Mouse (Mus musculus) hindbrain, embryonic 12.5 days (tissue): ENCODE data around the gene Lrrc20. TPM values are rescaled to one million over a fixed set of nuclear protein-coding genes. Genes with fewer than 3 reads are reported as not detected.

ENCODE experiments used
- ATAC-seq: fragments of 200-750 bp; cut with Nextera tagmentation; 2 replicates; pipeline ENCODE4 v1.8.0; 2017; ENCODE audit warnings: moderate TSS enrichment; ENCODE audit not compliant: low FRiP score
- H3K27ac ChIP-seq: fragments of 300-500 bp; sonication (generic); 2 replicates; pipeline ENCODE4 v1.5.1; 2016; ENCODE audit warnings: mild to moderate bottlenecking
- H3K27me3 ChIP-seq: fragments of 300-500 bp; sonication (generic); 2 replicates; pipeline ENCODE4 v1.6.1; 2016; ENCODE audit warnings: mild to moderate bottlenecking
- H3K36me3 ChIP-seq: fragments of 300-500 bp; sonication (generic); 2 replicates; pipeline ENCODE4 v1.6.1; 2016; ENCODE audit warnings: mild to moderate bottlenecking
- H3K4me1 ChIP-seq: fragments of 300-500 bp; sonication (generic); 2 replicates; pipeline ENCODE4 v1.6.1; 2016
- H3K4me2 ChIP-seq: fragments of 300-500 bp; sonication (generic); replicated peaks from 2 replicates; pipeline ENCODE4 v1.6.1; 2016; ENCODE audit warnings: mild to moderate bottlenecking
- H3K4me3 ChIP-seq: fragments of 300-500 bp; sonication (generic); 2 replicates; pipeline ENCODE4 v1.5.1; 2016; ENCODE audit warnings: mild to moderate bottlenecking
- H3K9ac ChIP-seq: fragments of 300-500 bp; sonication (generic); 2 replicates; pipeline ENCODE4 v1.6.1; 2016; ENCODE audit warnings: mild to moderate bottlenecking, moderate library complexity
- H3K9me3 ChIP-seq: fragments of 300-500 bp; sonication (generic); replicated peaks from 2 replicates; pipeline ENCODE4 v1.6.1; 2016; ENCODE audit warnings: mild to moderate bottlenecking
- WGBS: fragments of 180-500 bp; shearing (Covaris S2); methylation state at CpG from one replicate; pipeline ENCODE4 v1.1.7; 2016; 5-methylcytosine and 5-hydroxymethylcytosine counted together
- polyA plus RNA-seq: library from polyadenylated mRNA; unstranded; fragments of >200 nt; fragmentation: Nextera tagmentation; extraction: Ambion mirVana; gene quantifications from 2 replicates; pipeline ENCODE4 v1.2.1, GENCODE M21; 2016

The Lrrc20 gene
- polyA plus RNA-seq, 1 experiment from 2014 or later = 13.5 TPM

GRCm38 (mm10) chr10:61533285-61533684 lies 57.7 kb downstream of the Lrrc20 start:
- no peaks in the 10 kb centered on the region for H3K9me3 ChIP-seq
- no peak for ATAC-seq
- 57% methylated on average over 7 of the region's 7 CpGs for WGBS
- no peak overlapping the region for H3K9ac ChIP-seq
- peaks cover 6% of the 10 kb centered on the region; the same call in 1 of the 2 replicates for H3K36me3 ChIP-seq
- H3K4me2 ChIP-seq = no peak overlapping the region
- H3K27ac ChIP-seq = peak overlapping the region; percentile 55
- peaks cover 50% of the 10 kb centered on the region for H3K4me1 ChIP-seq
- no peak overlapping the region for H3K4me3 ChIP-seq
- no peaks in the 10 kb centered on the region for H3K27me3 ChIP-seq

- peak overlapping the region; percentile 20; the same call in 1 of the 2 replicates for H3K9ac ChIP-seq
- H3K4me1 ChIP-seq = peaks cover 54% of the 10 kb centered on the region
- H3K4me2 ChIP-seq = no peak overlapping the region
- H3K27ac ChIP-seq = peak overlapping the region; percentile 82
- 45% methylated on average over 3 of the region's 3 CpGs for WGBS
- ATAC-seq = peak; percentile 79
- H3K36me3 ChIP-seq = no peaks in the 10 kb centered on the region
- H3K27me3 ChIP-seq = no peaks in the 10 kb centered on the region
- H3K4me3 ChIP-seq = no peak overlapping the region
- no peaks in the 10 kb centered on the region for H3K9me3 ChIP-seq
Observed at GRCm38 (mm10) chr10:61534371-61535101, 58.9 kb downstream of the Lrrc20 start.

- Histone ChIP-seq H3K36me3 (no peaks in the 10 kb centered on the region), H3K4me2 (no peak overlapping the region), H3K9me3 (no peaks in the 10 kb centered on the region), H3K4me3 (no peak overlapping the region), H3K4me1 (peaks cover 59% of the 10 kb centered on the region), H3K27me3 (no peaks in the 10 kb centered on the region), H3K9ac (no peak overlapping the region), H3K27ac (peak overlapping the region; percentile 82)
- no peak for ATAC-seq
- WGBS = 84% methylated on average over 4 of the region's 4 CpGs
Observed at GRCm38 (mm10) chr10:61535441-61535840, 59.8 kb downstream of the Lrrc20 start.

DNA sequence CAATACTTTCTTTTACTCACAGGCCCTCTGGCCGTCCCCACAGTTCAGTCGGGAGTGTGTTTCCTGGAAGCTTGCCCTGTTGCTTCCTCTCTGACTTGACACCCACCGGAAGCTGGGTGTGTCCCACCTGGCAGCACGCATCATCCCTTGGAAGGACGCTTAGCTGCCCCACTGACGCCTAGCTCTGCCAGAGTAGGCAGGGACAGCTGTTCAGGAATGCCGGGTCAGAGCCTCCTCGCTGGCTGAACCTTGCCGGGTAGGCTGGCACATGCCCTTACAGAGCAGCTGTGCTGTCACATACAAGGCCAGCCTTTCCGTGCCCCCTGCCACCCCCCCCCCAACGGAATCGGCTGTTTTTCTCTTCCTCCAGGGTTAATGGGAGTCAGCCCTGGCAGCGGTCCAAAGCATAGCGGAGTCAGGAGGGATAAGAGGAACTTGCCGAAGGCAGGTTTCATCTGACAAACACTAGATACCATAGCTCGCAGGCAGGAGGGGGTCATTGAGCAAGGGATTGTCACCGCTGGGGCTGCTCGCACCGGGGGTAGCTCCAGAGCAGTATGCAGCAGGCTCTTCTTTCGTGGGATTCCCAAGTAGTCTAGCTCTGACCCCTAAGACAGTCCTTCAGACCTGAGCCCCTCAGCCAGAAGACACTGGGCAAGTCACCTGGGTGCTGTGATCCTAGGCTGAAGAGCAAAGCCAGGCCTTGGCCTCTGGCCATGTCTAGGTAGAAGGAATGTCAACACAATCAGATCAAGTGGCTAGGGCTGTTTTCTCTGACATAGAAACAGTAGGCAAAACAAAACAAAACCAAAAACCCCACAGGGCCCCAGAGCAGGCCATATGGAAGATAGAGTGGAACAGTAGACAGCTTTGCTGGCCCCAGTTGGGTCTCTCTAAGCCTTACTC lies 60.8 kb downstream of the Lrrc20 start:
- H3K4me1 ChIP-seq = peaks cover 59% of the 10 kb centered on the region
- WGBS = 43% methylated on average over 20 of the region's 20 CpGs
- no peak overlapping the region for H3K4me3 ChIP-seq
- H3K9me3 ChIP-seq = no peaks in the 10 kb centered on the region
- 0 out of 2 replicates have a peak overlapping the region, but pooled peaks have one; percentile 3 for H3K4me2 ChIP-seq
- no peaks in the 10 kb centered on the region for H3K36me3 ChIP-seq
- H3K27ac ChIP-seq = peak overlapping the region; percentile 52; the same call in 1 of the 2 replicates
- no peaks in the 10 kb centered on the region for H3K27me3 ChIP-seq
- peak overlapping the region; percentile 18; the same call in 1 of the 2 replicates for H3K9ac ChIP-seq
- peak; percentile 20; the same call in 1 of the 2 replicates for ATAC-seq

DNA sequence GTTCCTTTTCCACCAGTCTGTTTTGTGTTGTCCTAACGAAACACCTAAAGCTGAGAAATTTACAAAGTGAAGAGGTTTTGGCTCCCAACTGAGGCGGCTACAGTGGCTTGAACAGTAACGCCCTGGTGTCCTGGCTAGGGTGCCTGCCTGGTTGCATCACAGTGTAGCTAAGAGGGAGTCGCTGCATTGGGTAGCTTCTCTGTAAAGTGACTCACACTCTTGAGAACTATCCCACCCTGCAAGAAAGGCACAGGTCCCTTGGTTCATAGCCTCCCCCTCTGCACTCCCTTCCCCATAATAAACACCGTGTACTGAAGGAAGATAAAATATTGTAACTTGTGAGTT lies 61.4 kb downstream of the Lrrc20 start:
- Histone ChIP-seq H3K36me3 (no peaks in the 10 kb centered on the region), H3K9me3 (no peaks in the 10 kb centered on the region), H3K27me3 (no peaks in the 10 kb centered on the region), H3K27ac (peak overlapping the region; percentile 17; the same call in 1 of the 2 replicates), H3K9ac (no peak overlapping the region), H3K4me2 (no peak overlapping the region), H3K4me3 (no peak overlapping the region), H3K4me1 (peaks cover 61% of the 10 kb centered on the region)
- ATAC-seq = no peak
- WGBS = 81% methylated on average over 5 of the region's 5 CpGs

DNA sequence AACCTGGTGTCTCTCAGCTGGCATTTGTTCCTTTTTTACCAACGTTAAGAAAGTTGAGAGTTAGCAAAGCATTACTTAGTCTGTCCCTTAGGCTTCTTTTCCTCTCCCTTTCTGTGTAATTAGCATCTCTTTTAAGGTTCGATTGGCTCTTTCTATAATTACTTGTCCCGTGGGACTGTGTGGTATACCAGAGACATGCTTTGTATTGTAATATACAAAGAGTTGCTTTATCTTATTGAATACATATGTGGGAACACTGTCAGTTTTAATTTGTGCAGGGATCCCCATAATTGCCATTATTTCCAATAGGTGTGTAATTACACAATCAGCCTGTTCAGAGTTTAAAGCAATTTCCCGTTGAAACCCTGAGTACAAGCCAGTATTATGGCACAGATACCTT lies 62.8 kb downstream of the Lrrc20 start:
- no peak overlapping the region for H3K4me3 ChIP-seq
- H3K27ac ChIP-seq = no peak overlapping the region
- no peak overlapping the region for H3K9ac ChIP-seq
- H3K36me3 ChIP-seq = no peaks in the 10 kb centered on the region
- ATAC-seq = no peak
- H3K4me2 ChIP-seq = no peak overlapping the region
- no peaks in the 10 kb centered on the region for H3K9me3 ChIP-seq
- H3K27me3 ChIP-seq = no peaks in the 10 kb centered on the region
- peaks cover 64% of the 10 kb centered on the region for H3K4me1 ChIP-seq
- WGBS = 32% methylated on average over 4 of the region's 4 CpGs

DNA sequence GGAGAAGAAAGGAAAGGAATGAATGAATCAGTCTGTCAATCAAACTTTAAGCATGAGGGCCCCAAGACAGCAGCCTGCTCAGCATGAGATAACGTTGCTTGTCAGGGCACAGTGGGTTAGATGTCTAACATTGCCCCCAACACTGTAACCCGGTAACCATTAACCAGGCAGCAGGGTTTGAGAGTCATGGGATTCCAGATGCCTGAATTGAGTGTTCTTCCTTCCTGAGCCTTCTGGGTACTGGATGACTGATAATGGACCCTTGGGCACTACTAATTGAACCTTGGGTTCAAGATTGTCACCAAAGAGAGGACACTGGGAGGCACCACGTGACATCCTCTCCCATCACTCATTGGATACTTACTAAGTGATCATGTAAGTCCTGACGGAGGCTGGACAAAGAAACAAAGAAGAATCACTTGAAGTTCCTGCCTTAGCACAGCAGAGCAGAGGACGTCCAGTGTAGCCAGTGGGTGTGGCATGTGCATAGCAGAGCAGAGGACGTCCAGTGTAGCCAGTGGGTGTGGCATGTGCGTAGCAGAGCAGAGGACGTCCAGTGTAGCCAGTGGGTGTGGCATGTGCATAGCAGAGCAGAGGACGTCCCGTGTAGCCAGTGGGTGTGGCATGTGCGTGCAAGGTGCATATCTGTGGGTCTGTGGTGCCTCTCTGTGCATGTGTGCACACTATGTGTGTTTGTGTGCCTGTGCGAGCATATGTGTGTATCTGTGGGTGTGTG lies 68.7 kb downstream of the Lrrc20 start:
- Histone ChIP-seq H3K4me1 (peaks cover 27% of the 10 kb centered on the region), H3K36me3 (no peaks in the 10 kb centered on the region), H3K9me3 (no peaks in the 10 kb centered on the region), H3K4me2 (no peak overlapping the region), H3K27me3 (no peaks in the 10 kb centered on the region), H3K9ac (no peak overlapping the region), H3K27ac (no peak overlapping the region), H3K4me3 (no peak overlapping the region)
- WGBS = 51% methylated on average over 12 of the region's 12 CpGs
- ATAC-seq = 0 out of 2 replicates have a peak, but pooled peaks have one; percentile 24

DNA sequence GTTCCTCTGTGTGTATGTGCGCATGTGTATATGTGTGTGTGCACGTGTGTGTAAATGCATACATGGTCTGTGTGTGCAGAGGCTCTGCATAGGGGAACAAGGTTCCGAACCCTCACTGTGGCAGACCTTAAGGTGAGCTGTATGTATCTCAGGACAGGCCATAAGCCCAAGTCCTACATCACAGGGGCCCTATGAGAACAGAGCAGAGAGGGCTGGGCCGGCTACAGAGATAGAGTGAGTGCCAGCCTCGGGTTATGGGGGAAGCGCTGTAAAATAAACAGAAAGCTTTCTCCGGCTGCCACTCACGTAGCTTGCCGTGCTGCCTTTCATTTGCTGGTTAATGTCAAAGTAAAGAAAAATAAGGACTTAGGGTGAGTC lies 69.3 kb downstream of the Lrrc20 start:
- 78% methylated on average over 9 of the region's 9 CpGs for WGBS
- no peaks in the 10 kb centered on the region for H3K27me3 ChIP-seq
- H3K4me1 ChIP-seq = peaks cover 27% of the 10 kb centered on the region
- no peak overlapping the region for H3K4me2 ChIP-seq
- H3K9ac ChIP-seq = no peak overlapping the region
- no peak for ATAC-seq
- no peak overlapping the region for H3K27ac ChIP-seq
- no peak overlapping the region for H3K4me3 ChIP-seq
- H3K36me3 ChIP-seq = no peaks in the 10 kb centered on the region
- no peaks in the 10 kb centered on the region for H3K9me3 ChIP-seq

DNA sequence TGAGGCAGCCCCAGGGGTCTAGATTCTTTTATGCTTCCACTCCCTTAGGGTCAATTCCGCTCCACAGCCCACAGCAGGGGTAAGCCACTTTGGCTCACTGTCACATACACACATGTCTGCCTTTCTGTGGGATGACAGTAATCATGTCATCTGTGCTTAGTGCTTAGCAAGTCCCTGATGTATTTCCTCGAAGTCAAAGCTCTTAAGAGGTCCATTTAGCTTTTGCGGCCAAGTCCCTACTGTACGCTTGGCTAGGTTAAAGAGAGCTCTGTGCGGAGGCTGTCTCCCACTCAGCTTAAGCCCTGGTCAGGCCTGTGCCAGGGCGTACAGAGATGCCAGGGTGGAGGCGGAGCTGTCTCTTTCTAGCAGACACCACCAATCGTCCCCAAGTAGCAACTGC lies 74.5 kb downstream of the Lrrc20 start:
- Histone ChIP-seq H3K36me3 (no peaks in the 10 kb centered on the region), H3K4me1 (no peaks in the 10 kb centered on the region), H3K27me3 (no peaks in the 10 kb centered on the region), H3K4me3 (no peak overlapping the region), H3K9me3 (no peaks in the 10 kb centered on the region), H3K27ac (no peak overlapping the region), H3K4me2 (no peak overlapping the region), H3K9ac (no peak overlapping the region)
- peak; percentile 26; the same call in 1 of the 2 replicates for ATAC-seq
- WGBS = 79% methylated on average over 8 of the region's 8 CpGs

DNA sequence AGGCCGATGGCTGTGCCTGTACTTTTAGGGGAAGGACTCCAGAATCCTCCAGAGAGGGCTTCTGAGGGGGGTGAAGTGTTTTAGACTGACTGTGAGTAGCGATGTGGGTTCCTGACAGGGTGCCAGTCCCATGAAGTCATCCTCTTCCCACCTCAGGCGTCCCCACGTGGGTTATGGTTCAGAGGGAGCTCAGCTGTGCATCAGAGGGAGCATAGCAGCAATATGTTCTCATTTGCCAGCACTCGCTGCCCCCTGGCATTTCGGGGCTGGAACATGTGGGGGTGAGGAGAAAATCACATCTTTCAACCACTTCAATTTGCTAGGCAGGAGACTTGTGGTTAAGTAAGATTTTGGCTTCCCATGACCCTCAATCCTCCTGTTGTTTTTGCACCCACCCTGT lies 79.6 kb downstream of the Lrrc20 start:
- no peak for ATAC-seq
- Histone ChIP-seq H3K9me3 (no peaks in the 10 kb centered on the region; the same call in 1 of the 2 replicates), H3K36me3 (no peaks in the 10 kb centered on the region), H3K4me2 (no peak overlapping the region), H3K4me3 (no peak overlapping the region), H3K4me1 (no peaks in the 10 kb centered on the region), H3K9ac (no peak overlapping the region), H3K27me3 (no peaks in the 10 kb centered on the region), H3K27ac (no peak overlapping the region)
- 90% methylated on average over 6 of the region's 6 CpGs for WGBS

- H3K4me2 ChIP-seq = no peak overlapping the region
- H3K27me3 ChIP-seq = no peaks in the 10 kb centered on the region
- H3K9me3 ChIP-seq = no peaks in the 10 kb centered on the region; the same call in none of the 2 replicates
- no peak overlapping the region for H3K27ac ChIP-seq
- H3K4me3 ChIP-seq = no peak overlapping the region
- no peaks in the 10 kb centered on the region for H3K36me3 ChIP-seq
- H3K4me1 ChIP-seq = no peaks in the 10 kb centered on the region
- H3K9ac ChIP-seq = no peak overlapping the region
- WGBS = 90% methylated on average over 2 of the region's 2 CpGs
- no peak for ATAC-seq
Observed at GRCm38 (mm10) chr10:61558631-61559030, 83.0 kb downstream of the Lrrc20 start.

GRCm38 (mm10) chr10:61559544-61559943 lies 83.9 kb downstream of the Lrrc20 start:
- Histone ChIP-seq H3K4me3 (no peak overlapping the region), H3K9me3 (no peaks in the 10 kb centered on the region; the same call in none of the 2 replicates), H3K27me3 (no peaks in the 10 kb centered on the region), H3K4me2 (no peak overlapping the region), H3K36me3 (no peaks in the 10 kb centered on the region), H3K27ac (no peak overlapping the region), H3K9ac (no peak overlapping the region), H3K4me1 (no peaks in the 10 kb centered on the region)
- no peak for ATAC-seq
